Mouse (Mus musculus) limb, embryonic 14.5 days (tissue): Measurements from ENCODE around the gene Dscam. TPM values are rescaled to one million over a fixed set of nuclear protein-coding genes. Genes with fewer than 3 reads are reported as not detected.
A peak's percentile ranks its signal among the peaks of the same experiment; 100 is the strongest.

Experiments
- ATAC-seq: fragments of 200-750 bp; cut with Nextera tagmentation; 2 replicates; pipeline ENCODE4 v1.8.0; 2017; ENCODE audit warnings: low read depth, moderate number of reproducible peaks, moderate TSS enrichment; ENCODE audit not compliant: low FRiP score
- DNase-seq: peaks from one replicate; pipeline ENCODE4 v3.0.0-alpha.2; 2015; ENCODE audit warnings: low spot score
- H3K27ac ChIP-seq: fragments of 300-500 bp; sonication (generic); replicated peaks from 2 replicates; pipeline ENCODE4 v1.5.1; 2014; ENCODE audit warnings: low read depth, mild to moderate bottlenecking, low read length, moderate library complexity, mixed read lengths
- H3K27me3 ChIP-seq: fragments of 300-500 bp; sonication (generic); 2 replicates; pipeline ENCODE4 v1.6.1; 2014; ENCODE audit warnings: low read length, mixed read lengths; ENCODE audit not compliant: control insufficient read depth, insufficient read depth
- H3K36me3 ChIP-seq: fragments of 300-500 bp; sonication (generic); 2 replicates; pipeline ENCODE4 v1.6.1; 2014; ENCODE audit warnings: mild to moderate bottlenecking, low read length, moderate library complexity, mixed read lengths; ENCODE audit not compliant: control insufficient read depth, insufficient read depth
- H3K4me1 ChIP-seq: fragments of 300-500 bp; sonication (generic); 2 replicates; pipeline ENCODE4 v1.6.1; 2014; ENCODE audit warnings: antibody characterized with exemption, low read length, mixed read lengths; ENCODE audit not compliant: control insufficient read depth, insufficient read depth
- H3K4me2 ChIP-seq: fragments of 300-500 bp; sonication (generic); replicated peaks from 2 replicates; pipeline ENCODE4 v1.6.1; 2014; ENCODE audit warnings: low read depth, mild to moderate bottlenecking, low read length, moderate library complexity; ENCODE audit not compliant: severe bottlenecking
- H3K4me3 ChIP-seq: fragments of 300-500 bp; sonication (generic); replicated peaks from 2 replicates; pipeline ENCODE4 v1.5.1; 2014; ENCODE audit warnings: low read length
- H3K9ac ChIP-seq: fragments of 300-500 bp; sonication (generic); 2 replicates; pipeline ENCODE4 v1.6.1; 2014; ENCODE audit warnings: mild to moderate bottlenecking, low read depth, low read length, moderate library complexity; ENCODE audit not compliant: severe bottlenecking
- H3K9me3 ChIP-seq: fragments of 300-500 bp; sonication (generic); 2 replicates; pipeline ENCODE4 v1.6.1; 2016; ENCODE audit warnings: low read length; ENCODE audit not compliant: control insufficient read depth
- POLR2A ChIP-seq: fragments of 200-500 bp; IDR thresholded peaks from 2 replicates; pipeline ENCODE4 v1.8.0; 2012; ENCODE audit warnings: inconsistent platforms, mild to moderate bottlenecking, moderate library complexity, borderline replicate concordance; ENCODE audit not compliant: insufficient read depth, insufficient read length; ENCODE audit errors: extremely low read depth
- WGBS: fragments of 180-500 bp; shearing (Covaris S2); extraction: QIAGEN DNeasy Blood & Tissue Kit; methylation state at CpG from one replicate; pipeline ENCODE4 v1.1.7; 2014; 5-methylcytosine and 5-hydroxymethylcytosine counted together
- polyA plus RNA-seq, 2 experiments: library from polyadenylated mRNA; depleted of rRNA in 1 of 2; stranded (reverse) in 1 of 2; unstranded in 1 of 2; fragments of >200 nt; fragmentation: Nextera tagmentation in 1 of 2; extraction: Ambion mirVana in 1 of 2; gene quantifications; 2 replicates each; pipeline versions ENCODE4 v1.2.1 to v1.2.3; 2012 to 2014

The Dscam gene
- polyA plus RNA-seq, 2 experiments: 0.17 to 0.20 TPM

DNA sequence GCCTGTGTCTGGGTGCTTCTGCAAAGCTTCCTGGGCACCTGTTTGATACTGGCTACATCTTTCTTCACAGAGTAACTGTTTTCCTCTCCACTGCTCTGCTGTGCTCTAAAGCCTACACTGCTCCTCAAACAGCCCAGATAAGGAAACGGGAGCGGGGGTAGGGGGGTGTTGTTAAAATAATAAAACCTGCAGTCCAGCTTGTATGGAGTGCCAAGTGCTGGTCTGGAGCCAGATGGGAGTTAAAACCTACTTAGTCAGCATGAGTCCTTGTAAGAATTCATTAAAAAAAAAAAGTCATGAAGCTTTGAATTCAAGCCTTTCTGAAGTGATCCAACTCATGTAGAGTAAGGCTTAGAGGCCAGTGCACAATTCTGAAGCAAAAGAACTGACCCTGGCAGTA, 493.1 kb downstream of the Dscam start:
- Histone ChIP-seq H3K9ac (no peak overlapping the region), H3K4me2 (no peak overlapping the region), H3K4me1 (0 out of 2 replicates have a peak, but pooled peaks cover 3% of the 10 kb centered on the region), H3K27me3 (no peaks in the 10 kb centered on the region), H3K4me3 (no peak overlapping the region), H3K27ac (no peak overlapping the region), H3K9me3 (no peaks in the 10 kb centered on the region), H3K36me3 (no peaks in the 10 kb centered on the region)
- WGBS: 37% methylated on average over 2 of the region's 2 CpGs
- ATAC-seq: no peak
- no peak for TF ChIP-seq POLR2A
- DNase-seq: peak; percentile 15

DNA sequence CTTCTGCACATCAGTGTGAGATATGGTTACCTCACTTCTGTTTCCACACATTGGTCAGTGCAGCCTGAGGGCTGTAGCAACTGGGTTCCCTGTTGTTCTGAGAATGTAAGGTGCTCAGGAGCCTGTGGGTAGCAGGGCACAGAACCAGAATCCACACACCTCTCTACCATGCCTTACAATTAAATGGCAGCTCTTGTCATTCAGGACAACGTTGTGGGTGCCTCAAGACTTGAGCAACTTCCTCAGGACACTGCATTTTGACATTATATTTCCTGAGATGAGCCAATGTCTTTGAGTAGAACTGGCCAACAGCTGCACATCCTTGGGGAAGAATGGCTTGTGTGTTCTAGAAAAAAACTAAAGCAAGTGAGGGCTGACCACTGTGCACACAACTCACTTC, 493.9 kb downstream of the Dscam start:
- H3K27me3 ChIP-seq: no peaks in the 10 kb centered on the region
- H3K4me3 ChIP-seq: no peak overlapping the region
- no peaks in the 10 kb centered on the region for H3K9me3 ChIP-seq
- no peak overlapping the region for H3K4me2 ChIP-seq
- H3K27ac ChIP-seq: no peak overlapping the region
- no peak overlapping the region for H3K9ac ChIP-seq
- no peaks in the 10 kb centered on the region for H3K36me3 ChIP-seq
- 0 out of 2 replicates have a peak, but pooled peaks cover 3% of the 10 kb centered on the region for H3K4me1 ChIP-seq
- DNase-seq (no peak), ATAC-seq (no peak)
- TF ChIP-seq POLR2A: no peak
- WGBS: 65% methylated on average over 1 of the region's 1 CpGs

- Histone ChIP-seq H3K36me3 (no peaks in the 10 kb centered on the region), H3K4me1 (0 out of 2 replicates have a peak, but pooled peaks cover 3% of the 10 kb centered on the region), H3K9ac (no peak overlapping the region), H3K9me3 (no peaks in the 10 kb centered on the region), H3K27me3 (no peaks in the 10 kb centered on the region), H3K4me3 (no peak overlapping the region), H3K4me2 (no peak overlapping the region), H3K27ac (no peak overlapping the region)
- no peak for ATAC-seq
- no peak for TF ChIP-seq POLR2A
- DNase-seq: no peak
- WGBS: 66% methylated on average over 25 of the region's 25 CpGs
Observed at GRCm38 (mm10) chr16:96673191-96673847, 497.2 kb downstream of the Dscam start.

DNA sequence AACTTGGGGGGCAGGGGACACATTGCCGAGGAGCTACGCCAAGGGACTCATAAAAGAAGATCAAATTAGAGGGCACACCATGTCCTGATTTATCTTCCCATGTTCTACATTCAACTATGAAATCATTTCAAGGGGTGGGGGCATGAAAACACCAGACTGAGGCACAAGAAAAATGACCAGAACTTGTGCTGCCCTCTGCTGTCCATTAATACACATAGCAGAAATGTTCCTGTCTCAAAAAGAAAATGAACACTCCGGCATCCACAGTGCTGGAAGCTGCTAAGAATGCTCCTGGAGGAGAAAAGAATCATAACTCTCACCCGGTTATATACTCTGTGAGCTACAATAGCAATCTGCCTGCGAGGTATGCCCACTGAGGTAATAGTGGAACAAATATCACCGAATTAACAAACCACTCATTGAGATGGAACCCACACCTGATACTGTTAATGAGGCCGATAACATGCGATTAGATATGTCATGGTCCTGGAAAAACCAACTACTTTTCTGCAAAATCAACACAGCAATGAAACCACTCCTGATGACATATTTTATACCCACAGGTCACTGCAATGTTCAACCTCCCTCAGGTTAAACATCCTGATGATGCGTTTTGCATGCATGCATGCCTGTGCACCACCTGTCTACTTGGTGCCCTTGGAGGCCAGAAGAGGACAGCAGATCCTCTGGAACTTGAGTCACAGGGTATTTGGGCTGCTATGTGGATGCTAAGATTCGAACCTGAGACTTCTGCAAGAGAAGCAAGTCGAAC, 498.8 kb downstream of the Dscam start:
- Histone ChIP-seq H3K27ac (no peak overlapping the region), H3K36me3 (no peaks in the 10 kb centered on the region), H3K4me3 (no peak overlapping the region), H3K4me2 (no peak overlapping the region), H3K9me3 (no peaks in the 10 kb centered on the region), H3K9ac (no peak overlapping the region), H3K4me1 (no peaks in the 10 kb centered on the region), H3K27me3 (no peaks in the 10 kb centered on the region)
- DNase-seq (peak; percentile 62), ATAC-seq (no peak)
- TF ChIP-seq POLR2A: no peak
- 58% methylated on average over 11 of the region's 11 CpGs for WGBS

- ATAC-seq: no peak
Observed at GRCm38 (mm10) chr16:96669706-96670105, 500.8 kb downstream of the Dscam start.

More at GRCm38 (mm10) chr16:96669706-96670105, 500.8 kb downstream of the Dscam start:
- Histone ChIP-seq H3K27me3 (no peaks in the 10 kb centered on the region), H3K9me3 (no peaks in the 10 kb centered on the region), H3K27ac (no peak overlapping the region), H3K4me2 (no peak overlapping the region), H3K4me3 (no peak overlapping the region), H3K9ac (no peak overlapping the region), H3K36me3 (no peaks in the 10 kb centered on the region), H3K4me1 (no peaks in the 10 kb centered on the region)
- WGBS: 73% methylated on average over 5 of the region's 5 CpGs
- TF ChIP-seq POLR2A: no peak
- DNase-seq: no peak
